Mouse (Mus musculus) limb, embryonic 11.5 days (tissue): ENCODE data around the gene Rbfox3. TPM values are rescaled to one million over a fixed set of nuclear protein-coding genes. Genes with fewer than 3 reads are reported as not detected.

Experiments used
- ATAC-seq: fragments of 200-750 bp; cut with Nextera tagmentation; 2 replicates; pipeline ENCODE4 v1.8.0; 2017; ENCODE audit warnings: low read depth; ENCODE audit not compliant: insufficient number of reproducible peaks, low FRiP score, low TSS enrichment
- DNase-seq: peaks from one replicate; pipeline ENCODE4 v3.0.0-alpha.2; 2015; ENCODE audit warnings: low spot score
- H3K27ac ChIP-seq: fragments of 300-500 bp; sonication (generic); replicated peaks from 2 replicates; pipeline ENCODE4 v1.5.1; 2014; ENCODE audit warnings: low read depth, mild to moderate bottlenecking, low read length
- H3K27me3 ChIP-seq: fragments of 300-500 bp; sonication (generic); 2 replicates; pipeline ENCODE4 v1.6.1; 2014; ENCODE audit warnings: mild to moderate bottlenecking, low read length, mixed read lengths; ENCODE audit not compliant: control insufficient read depth, insufficient read depth
- H3K36me3 ChIP-seq: fragments of 300-500 bp; sonication (generic); 2 replicates; pipeline ENCODE4 v1.6.1; 2014; ENCODE audit warnings: mild to moderate bottlenecking, low read length, moderate library complexity, mixed read lengths; ENCODE audit not compliant: control insufficient read depth, insufficient read depth
- H3K4me1 ChIP-seq: fragments of 300-500 bp; sonication (generic); 2 replicates; pipeline ENCODE4 v1.6.1; 2014; ENCODE audit warnings: low read length, mixed read lengths; ENCODE audit not compliant: control insufficient read depth, insufficient read depth
- H3K4me2 ChIP-seq: fragments of 300-500 bp; sonication (generic); 2 replicates; pipeline ENCODE4 v1.6.1; 2014; ENCODE audit warnings: low read depth, mild to moderate bottlenecking, moderate library complexity; ENCODE audit not compliant: severe bottlenecking
- H3K4me3 ChIP-seq: fragments of 300-500 bp; sonication (generic); 2 replicates; pipeline ENCODE4 v1.5.1; 2014; ENCODE audit warnings: low read depth, low read length
- H3K9ac ChIP-seq: fragments of 300-500 bp; sonication (generic); 2 replicates; pipeline ENCODE4 v1.6.1; 2014; ENCODE audit warnings: mild to moderate bottlenecking, low read length
- H3K9me3 ChIP-seq: fragments of 300-500 bp; sonication (generic); 2 replicates; pipeline ENCODE4 v1.6.1; 2016; ENCODE audit warnings: low read length; ENCODE audit not compliant: control insufficient read depth
- WGBS: fragments of 180-500 bp; shearing (Covaris S2); extraction: QIAGEN DNeasy Blood & Tissue Kit; methylation state at CpG from one replicate; pipeline ENCODE4 v1.1.7; 2014; 5-methylcytosine and 5-hydroxymethylcytosine counted together
- polyA plus RNA-seq: library from polyadenylated mRNA; unstranded; fragments of >200 nt; fragmentation: Nextera tagmentation; extraction: Ambion mirVana; gene quantifications from 2 replicates; pipeline ENCODE4 v1.2.1, GENCODE M21; 2014

Gene Rbfox3
- polyA plus RNA-seq, 1 experiment from 2014 or later: 1.9 TPM

DNA sequence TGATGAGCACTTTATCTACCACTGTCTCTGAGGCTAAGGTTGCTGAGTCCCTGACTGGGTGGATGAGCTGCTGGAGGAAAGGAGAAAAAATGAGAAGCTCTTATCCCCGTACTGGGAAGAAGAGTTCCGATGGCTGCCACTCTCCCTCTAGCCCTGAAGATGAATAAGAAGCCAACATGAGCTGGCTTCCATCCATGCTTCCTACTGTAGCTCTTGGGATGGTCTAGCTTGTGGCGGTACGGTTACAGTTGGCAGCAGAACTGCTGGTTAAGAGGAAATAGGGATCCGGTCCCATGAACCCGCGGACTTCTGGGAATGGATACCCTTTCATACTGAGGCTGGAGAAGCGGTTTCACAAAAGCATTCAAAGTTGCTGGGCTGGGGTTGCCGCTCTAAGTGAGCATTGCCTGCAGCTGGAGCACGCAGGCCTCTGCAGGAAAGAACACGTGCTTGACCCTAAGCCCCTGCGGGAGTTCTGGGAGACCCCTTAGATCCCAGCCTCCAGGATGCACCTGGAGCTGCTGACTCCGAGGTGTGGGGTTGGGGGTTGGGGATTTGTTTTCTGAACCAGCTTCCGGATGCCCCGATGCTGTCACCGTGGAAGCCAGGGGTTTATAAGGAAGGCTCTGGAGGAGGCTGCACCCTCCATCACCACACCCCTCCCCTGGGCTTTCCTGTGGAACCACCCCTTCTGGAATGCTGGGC is 215.0 kb downstream of the Rbfox3 start:
- Histone ChIP-seq H3K4me3 (no peak overlapping the region), H3K4me2 (peak overlapping the region; percentile 22; the same call in 1 of the 2 replicates), H3K27ac (peak overlapping the region; percentile 77), H3K4me1 (peaks cover 30% of the 10 kb centered on the region), H3K27me3 (no peaks in the 10 kb centered on the region; the same call in 1 of the 2 replicates), H3K9ac (no peak overlapping the region), H3K36me3 (no peaks in the 10 kb centered on the region), H3K9me3 (no peaks in the 10 kb centered on the region)
- ATAC-seq (0 out of 2 replicates have a peak, but pooled peaks have one; percentile 59), DNase-seq (peak; percentile 76)
- WGBS: 48% methylated on average over 16 of the region's 16 CpGs

DNA sequence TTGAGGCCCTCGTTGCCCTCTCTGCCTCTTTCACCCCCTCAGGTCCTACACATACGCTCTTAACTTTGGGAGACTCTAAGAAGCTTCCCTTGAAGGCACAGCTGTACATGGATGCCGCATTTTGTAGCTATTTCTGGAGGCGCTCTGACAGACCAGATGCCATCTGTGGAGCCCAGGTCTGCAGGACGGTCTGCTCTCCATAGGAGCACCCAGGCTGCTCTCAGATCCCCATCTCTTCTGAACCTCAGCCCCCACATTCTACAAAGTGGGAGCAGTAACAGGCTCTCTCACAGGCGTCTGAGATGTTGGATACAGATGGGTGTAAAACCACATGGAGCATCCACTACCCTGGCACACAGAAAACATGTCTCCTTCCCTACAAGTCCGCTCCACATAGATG is 218.1 kb downstream of the Rbfox3 start:
- no peak for ATAC-seq
- Histone ChIP-seq H3K9ac (no peak overlapping the region), H3K4me2 (no peak overlapping the region), H3K4me1 (peaks cover 30% of the 10 kb centered on the region), H3K36me3 (no peaks in the 10 kb centered on the region), H3K27me3 (no peaks in the 10 kb centered on the region; the same call in 1 of the 2 replicates), H3K27ac (no peak overlapping the region), H3K4me3 (no peak overlapping the region), H3K9me3 (no peaks in the 10 kb centered on the region)
- WGBS: 89% methylated on average over 7 of the region's 7 CpGs
- DNase-seq: no peak

DNA sequence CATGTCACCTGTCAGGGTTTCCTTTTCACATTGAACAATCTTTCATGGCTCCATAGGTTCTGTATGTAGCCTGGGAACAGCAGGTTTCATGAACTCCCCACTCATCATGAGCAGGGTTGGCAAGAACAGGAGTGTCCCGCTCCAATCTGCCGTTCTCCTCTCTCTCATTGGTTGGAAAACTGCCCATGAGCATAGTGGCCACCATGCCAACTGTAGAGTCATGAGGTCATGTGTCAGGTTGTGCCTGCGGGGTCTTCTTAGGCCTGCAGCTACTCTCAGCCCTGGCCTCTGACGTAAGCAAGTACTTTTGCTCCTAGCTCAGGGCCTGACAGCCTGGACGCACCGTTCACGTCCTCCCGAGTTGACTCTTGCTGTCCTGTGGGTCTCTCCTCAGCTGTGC is 221.1 kb downstream of the Rbfox3 start:
- Histone ChIP-seq H3K4me2 (no peak overlapping the region), H3K4me1 (peaks cover 8% of the 10 kb centered on the region), H3K27me3 (no peaks in the 10 kb centered on the region; the same call in 1 of the 2 replicates), H3K9ac (no peak overlapping the region), H3K36me3 (no peaks in the 10 kb centered on the region), H3K9me3 (no peaks in the 10 kb centered on the region), H3K27ac (no peak overlapping the region), H3K4me3 (no peak overlapping the region)
- WGBS: 88% methylated on average over 8 of the region's 8 CpGs
- DNase-seq (no peak), ATAC-seq (no peak)

DNA sequence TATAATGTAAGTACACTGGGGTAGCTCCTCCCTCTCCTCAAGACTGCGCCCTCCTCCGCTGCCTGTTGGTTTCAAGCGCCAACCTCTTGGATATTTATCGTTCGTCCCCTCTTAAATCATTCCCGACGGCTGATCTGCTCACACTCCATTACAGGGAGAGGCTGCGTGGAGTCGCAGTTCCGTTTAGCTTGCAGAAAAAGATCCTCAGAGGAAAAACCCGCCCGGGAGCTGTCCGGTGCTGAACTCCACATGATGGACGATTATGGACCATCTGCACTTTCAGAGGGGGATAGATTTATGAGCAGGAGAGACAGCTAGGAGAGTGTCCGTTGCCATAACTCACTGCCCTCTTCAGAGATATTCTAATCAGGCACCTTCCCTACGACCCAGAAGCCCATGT is 226.0 kb downstream of the Rbfox3 start:
- Histone ChIP-seq H3K9ac (no peak overlapping the region), H3K27me3 (no peaks in the 10 kb centered on the region; the same call in 1 of the 2 replicates), H3K4me2 (no peak overlapping the region), H3K9me3 (no peaks in the 10 kb centered on the region), H3K4me1 (peaks cover 4% of the 10 kb centered on the region; the same call in 1 of the 2 replicates), H3K36me3 (no peaks in the 10 kb centered on the region), H3K27ac (no peak overlapping the region), H3K4me3 (no peak overlapping the region)
- ATAC-seq (no peak), DNase-seq (peak; percentile 85)
- WGBS: 6% methylated on average over 16 of the region's 16 CpGs

DNA sequence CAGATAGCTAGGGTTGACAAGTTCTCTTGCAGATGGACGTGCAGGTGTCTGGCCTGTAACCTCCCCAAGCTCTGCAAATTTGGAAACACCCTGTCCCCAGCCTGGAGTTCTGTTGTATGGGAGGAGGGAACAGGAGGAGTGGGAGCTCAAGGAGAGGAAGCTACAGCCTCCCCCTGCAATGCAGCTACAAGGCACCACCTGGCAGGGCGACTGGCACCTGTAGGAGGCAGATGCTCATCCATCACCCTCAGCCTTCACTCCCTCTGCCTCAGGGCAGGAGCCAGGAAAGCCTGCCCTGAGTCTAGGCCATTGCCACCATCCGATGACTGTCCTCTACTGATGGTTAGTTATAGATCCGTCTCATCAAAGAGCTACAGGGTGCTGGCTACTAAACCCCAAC is 226.7 kb downstream of the Rbfox3 start:
- Histone ChIP-seq H3K4me1 (peaks cover 9% of the 10 kb centered on the region), H3K4me2 (no peak overlapping the region), H3K9me3 (no peaks in the 10 kb centered on the region), H3K27ac (no peak overlapping the region), H3K36me3 (no peaks in the 10 kb centered on the region), H3K9ac (no peak overlapping the region), H3K27me3 (no peaks in the 10 kb centered on the region; the same call in 1 of the 2 replicates), H3K4me3 (no peak overlapping the region)
- 72% methylated on average over 4 of the region's 4 CpGs for WGBS
- DNase-seq: no peak
- ATAC-seq: no peak

DNA sequence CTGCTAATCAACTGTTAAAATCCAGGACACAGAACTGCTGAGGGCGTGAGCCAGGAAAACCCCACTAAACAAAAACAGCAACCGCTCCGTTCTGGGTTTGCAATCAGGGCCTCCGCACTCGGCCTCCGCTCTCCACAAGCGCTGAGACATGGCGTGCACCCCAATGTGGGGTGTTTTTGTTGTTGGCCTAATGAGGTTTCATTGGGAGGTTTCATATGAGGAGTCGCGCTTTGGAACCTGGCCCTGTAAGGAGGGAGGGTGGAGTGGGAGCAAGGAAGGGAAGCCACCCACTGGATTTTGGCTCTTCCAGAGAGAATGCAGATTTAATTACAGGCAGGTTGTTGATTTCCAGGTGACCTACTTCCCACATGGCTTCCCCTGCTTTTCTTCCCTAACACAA is 230.7 kb downstream of the Rbfox3 start:
- peaks cover 3% of the 10 kb centered on the region for H3K27me3 ChIP-seq
- no peak overlapping the region for H3K4me2 ChIP-seq
- WGBS: 67% methylated on average over 10 of the region's 10 CpGs

DNA sequence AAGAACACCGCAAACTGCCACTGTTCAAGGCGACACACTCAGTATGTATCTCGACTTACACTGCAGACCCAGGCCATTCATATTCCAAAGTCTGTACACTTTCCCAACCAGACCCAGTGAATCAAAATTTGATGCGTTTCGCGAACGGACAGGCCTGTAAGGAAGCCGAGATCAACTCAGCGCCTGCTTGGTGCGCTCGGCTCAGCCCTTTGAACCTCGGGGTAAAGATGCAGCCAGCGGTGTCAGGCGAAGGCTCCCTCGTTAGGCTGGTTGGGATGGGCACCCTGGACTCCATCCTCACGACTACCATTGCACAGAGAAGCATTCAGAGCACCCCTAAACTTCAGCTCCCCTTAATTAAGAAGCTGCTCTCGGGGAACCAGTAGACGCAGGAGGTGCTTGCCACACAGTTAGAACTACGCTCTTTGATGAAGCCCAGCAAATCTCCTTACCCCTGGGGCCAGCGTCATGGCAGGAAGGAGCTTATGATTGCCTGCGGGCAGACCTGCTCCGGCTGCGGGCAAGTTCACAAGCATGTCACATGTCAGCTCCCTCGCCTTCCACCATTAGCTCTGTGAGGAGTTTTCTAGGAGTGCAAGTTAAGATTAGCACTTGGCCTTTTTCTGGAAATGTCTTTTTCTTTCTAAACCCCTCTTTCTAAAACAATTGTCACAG is 231.5 kb downstream of the Rbfox3 start:
- WGBS: 62% methylated on average over 24 of the region's 24 CpGs
- no peak overlapping the region for H3K4me3 ChIP-seq
- no peaks in the 10 kb centered on the region for H3K9me3 ChIP-seq
- 0 out of 2 replicates have a peak overlapping the region, but pooled peaks have one; percentile 12 for H3K4me2 ChIP-seq
- DNase-seq (peak; percentile 34), ATAC-seq (no peak)
- no peaks in the 10 kb centered on the region for H3K36me3 ChIP-seq
- no peak overlapping the region for H3K27ac ChIP-seq
- H3K9ac ChIP-seq: no peak overlapping the region
- H3K27me3 ChIP-seq: peaks cover 3% of the 10 kb centered on the region; the same call in 1 of the 2 replicates
- H3K4me1 ChIP-seq: peaks cover 16% of the 10 kb centered on the region

More for the DNA sequence above, 230.7 kb downstream of the Rbfox3 start:
- H3K36me3 ChIP-seq: no peaks in the 10 kb centered on the region
- no peak overlapping the region for H3K4me3 ChIP-seq
- no peak overlapping the region for H3K9ac ChIP-seq
- DNase-seq (no peak), ATAC-seq (no peak)
- peaks cover 16% of the 10 kb centered on the region for H3K4me1 ChIP-seq
- no peak overlapping the region; the same call in 1 of the 2 replicates for H3K27ac ChIP-seq
- H3K9me3 ChIP-seq: no peaks in the 10 kb centered on the region

DNA sequence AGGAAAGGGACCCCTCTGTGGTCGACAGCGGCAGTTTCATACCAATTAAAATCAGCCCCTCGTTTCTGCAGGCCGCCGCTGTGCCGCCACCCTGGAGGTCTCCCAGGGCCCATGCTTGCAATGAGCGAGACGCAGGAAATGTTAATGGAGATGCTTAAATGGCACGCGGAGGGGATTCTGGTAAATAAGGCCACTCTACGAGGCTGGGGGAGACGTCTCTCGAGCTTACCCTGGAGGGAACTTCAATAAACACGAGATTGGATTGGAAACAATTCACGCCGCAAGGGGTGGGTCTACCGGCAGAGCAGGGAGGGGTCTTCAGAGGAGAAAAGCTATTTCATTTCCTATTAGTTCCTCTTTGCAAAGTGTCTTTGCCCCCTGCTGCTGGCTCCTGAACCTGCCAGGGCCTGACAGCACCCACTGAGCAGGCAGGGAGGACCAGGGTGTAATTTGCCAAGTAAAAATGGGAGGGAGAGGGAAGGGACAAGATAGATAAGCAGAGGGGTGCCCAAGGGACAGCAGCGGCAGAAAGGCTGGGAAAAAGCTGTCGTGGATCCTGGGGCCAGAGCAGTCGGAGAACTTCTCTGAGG is 232.8 kb downstream of the Rbfox3 start:
- peaks cover 16% of the 10 kb centered on the region for H3K4me1 ChIP-seq
- peaks cover 3% of the 10 kb centered on the region; the same call in 1 of the 2 replicates for H3K27me3 ChIP-seq
- no peak overlapping the region; the same call in 1 of the 2 replicates for H3K4me2 ChIP-seq
- no peak overlapping the region for H3K27ac ChIP-seq
- no peak overlapping the region for H3K4me3 ChIP-seq
- DNase-seq (peak; percentile 30), ATAC-seq (no peak)
- no peaks in the 10 kb centered on the region for H3K36me3 ChIP-seq
- H3K9ac ChIP-seq: no peak overlapping the region
- H3K9me3 ChIP-seq: no peaks in the 10 kb centered on the region
- WGBS: 20% methylated on average over 20 of the region's 20 CpGs
